Mouse (Mus musculus) cerebellum, adult 2 months (tissue): ENCODE data around the gene Il27ra. TPM values are rescaled to one million over a fixed set of nuclear protein-coding genes. Genes with fewer than 3 reads are reported as not detected.

Source experiments
- DNase-seq, 2 experiments: peaks; one replicate each; pipeline ENCODE4 v3.0.0; 2021
- H3K27ac ChIP-seq: fragments of 200-500 bp; 2 replicates; pipeline ENCODE4 v1.5.1; 2012; ENCODE audit warnings: low read length, control low read depth, inconsistent platforms; ENCODE audit not compliant: insufficient read depth
- H3K27me3 ChIP-seq: fragments of 200-500 bp; 2 replicates; pipeline ENCODE4 v1.6.1; 2012; ENCODE audit warnings: inconsistent platforms, mild to moderate bottlenecking, low read length, moderate library complexity; ENCODE audit not compliant: control insufficient read depth, insufficient read depth
- H3K4me1 ChIP-seq: fragments of 200-500 bp; 2 replicates; pipeline ENCODE4 v1.6.1; 2011; ENCODE audit warnings: low read length; ENCODE audit not compliant: control insufficient read depth, insufficient read depth
- H3K4me3 ChIP-seq: fragments of 200-500 bp; replicated peaks from 2 replicates; pipeline ENCODE3; 2011; ENCODE audit warnings: mild to moderate bottlenecking, low read depth, low read length, control low read depth; ENCODE audit not compliant: insufficient read depth
- CTCF ChIP-seq: fragments of 200-500 bp; IDR thresholded peaks from 2 replicates; pipeline ENCODE4 v1.5.1; 2011; ENCODE audit warnings: low read depth, mild to moderate bottlenecking, control low read depth, low read length, moderate library complexity, borderline replicate concordance; ENCODE audit not compliant: insufficient read depth
- POLR2A ChIP-seq: fragments of 200-500 bp; IDR thresholded peaks from 2 replicates; pipeline ENCODE4 v1.6.1; 2011; ENCODE audit warnings: low read length, control low read depth, borderline replicate concordance; ENCODE audit not compliant: insufficient read depth
- WGBS: fragments of 180-500 bp; shearing (Covaris S2); methylation state at CpG from one replicate; pipeline ENCODE4 v1.1.7; 2018; 5-methylcytosine and 5-hydroxymethylcytosine counted together
- polyA plus RNA-seq: library from polyadenylated mRNA; depleted of rRNA; stranded (reverse); fragments of >200 nt; gene quantifications from 2 replicates; pipeline ENCODE4 v1.2.3, GENCODE M21; 2012; rRNA removed

The Il27ra gene
- polyA plus RNA-seq, 1 experiment = 0.21 TPM

GRCm38 (mm10) chr8:83982449-83982848, 59.9 kb downstream of the Il27ra start:
- TF ChIP-seq CTCF (no peak), POLR2A (no peak)
- Histone ChIP-seq H3K4me3 (no peak overlapping the region), H3K27ac (no peak overlapping the region), H3K27me3 (no peaks in the 10 kb centered on the region), H3K4me1 (peaks cover 39% of the 10 kb centered on the region)
- no peak for DNase-seq
- WGBS = 83% methylated on average over 4 of the region's 4 CpGs

- peak in 1 of 2 experiments; percentile 52 for DNase-seq
- WGBS = 25% methylated on average over 7 of the region's 7 CpGs
- TF ChIP-seq POLR2A (no peak), CTCF (no peak)
- Histone ChIP-seq H3K4me1 (peaks cover 46% of the 10 kb centered on the region), H3K27ac (peak overlapping the region; percentile 27; the same call in 1 of the 2 replicates), H3K4me3 (no peak overlapping the region), H3K27me3 (no peaks in the 10 kb centered on the region)
Observed at GRCm38 (mm10) chr8:83981533-83981932, 60.9 kb downstream of the Il27ra start.

GRCm38 (mm10) chr8:83980845-83981244, 61.5 kb downstream of the Il27ra start:
- Histone ChIP-seq H3K27ac (peak overlapping the region; percentile 27; the same call in 1 of the 2 replicates), H3K27me3 (no peaks in the 10 kb centered on the region), H3K4me1 (peaks cover 46% of the 10 kb centered on the region), H3K4me3 (no peak overlapping the region)
- no peak for DNase-seq
- 21% methylated on average over 8 of the region's 8 CpGs for WGBS
- TF ChIP-seq POLR2A (no peak), CTCF (no peak)

Other genes with a start within 250 kb of the Il27ra start
- gene Adgrl1, start 142.5 kb downstream of the Il27ra start, polyA plus RNA-seq = 164 and 184 TPM in 2 replicates
- gene Gm10644, start 87.4 kb downstream of the Il27ra start, polyA plus RNA-seq = 0.56 and 0.74 TPM in 2 replicates
- 2.0 and 2.5 TPM in 2 replicates for gene Asf1b, start 87.1 kb downstream of the Il27ra start, polyA plus RNA-seq
- 235 and 256 TPM in 2 replicates for gene Prkaca, start 69.6 kb downstream of the Il27ra start, polyA plus RNA-seq
- 50.5 and 55.1 TPM in 2 replicates for gene Samd1, start 44.9 kb downstream of the Il27ra start, polyA plus RNA-seq
- 0.11 and 0.14 TPM in 2 replicates for gene 1700067K01Rik, start 41.1 kb downstream of the Il27ra start, polyA plus RNA-seq
- 4.6 and 7.8 TPM in 2 replicates for gene 2210011C24Rik, start 30.4 kb downstream of the Il27ra start, polyA plus RNA-seq
- gene Palm3, start 21.1 kb downstream of the Il27ra start, polyA plus RNA-seq = 2.8 and 4.1 TPM in 2 replicates
- gene Rln3, start 2.4 kb upstream of the Il27ra start, polyA plus RNA-seq = 2.6 and 7.4 TPM in 2 replicates
- 2.0 and 2.1 TPM in 2 replicates for gene Gm10643, start 22.5 kb upstream of the Il27ra start, polyA plus RNA-seq
- gene Rfx1, start 24.2 kb upstream of the Il27ra start, polyA plus RNA-seq = 27.2 and 27.8 TPM in 2 replicates
- 39.0 and 44.7 TPM in 2 replicates for gene Dcaf15, start 62.2 kb upstream of the Il27ra start, polyA plus RNA-seq
- gene Podnl1, start 83.4 kb upstream of the Il27ra start, polyA plus RNA-seq = 0.14 and 0.20 TPM in 2 replicates
- gene Cc2d1a, start 105.3 kb upstream of the Il27ra start, polyA plus RNA-seq = 40.4 and 45.1 TPM in 2 replicates
- gene 4930432K21Rik, start 105.4 kb upstream of the Il27ra start, polyA plus RNA-seq = 2.7 and 3.2 TPM in 2 replicates
- gene Nanos3, start 142.6 kb upstream of the Il27ra start, polyA plus RNA-seq = 2.3 and 2.8 TPM in 2 replicates
- gene Zswim4, start 194.5 kb upstream of the Il27ra start, polyA plus RNA-seq = 14.0 TPM in 2 replicates
- gene D8Ertd738e, start 207.1 kb upstream of the Il27ra start, polyA plus RNA-seq = 210 and 226 TPM in 2 replicates
- gene Mri1, start 214.7 kb upstream of the Il27ra start, polyA plus RNA-seq = 32.9 and 35.5 TPM in 2 replicates
- gene Ccdc130, start 227.8 kb upstream of the Il27ra start, polyA plus RNA-seq = 39.1 and 43.1 TPM in 2 replicates